Mouse (Mus musculus): ENCODE data around the gene Chtf18.
A peak's percentile ranks its signal among the peaks of the same experiment; 100 is the strongest.

Gene Chtf18

GRCm38 (mm10) chr17:25732082-25732481 is 4.9 kb upstream of the Chtf18 start:
- peak; percentile 90 for DNase-seq

GRCm38 (mm10) chr17:25728009-25728270 is 721 bp upstream of the Chtf18 start:
- no peak for DNase-seq

GRCm38 (mm10) chr17:25725264-25725663 is 2.0 kb downstream of the Chtf18 start:
- DNase-seq = no peak

GRCm38 (mm10) chr17:25723919-25724318 is 3.3 kb downstream of the Chtf18 start:
- no peak for DNase-seq

DNA sequence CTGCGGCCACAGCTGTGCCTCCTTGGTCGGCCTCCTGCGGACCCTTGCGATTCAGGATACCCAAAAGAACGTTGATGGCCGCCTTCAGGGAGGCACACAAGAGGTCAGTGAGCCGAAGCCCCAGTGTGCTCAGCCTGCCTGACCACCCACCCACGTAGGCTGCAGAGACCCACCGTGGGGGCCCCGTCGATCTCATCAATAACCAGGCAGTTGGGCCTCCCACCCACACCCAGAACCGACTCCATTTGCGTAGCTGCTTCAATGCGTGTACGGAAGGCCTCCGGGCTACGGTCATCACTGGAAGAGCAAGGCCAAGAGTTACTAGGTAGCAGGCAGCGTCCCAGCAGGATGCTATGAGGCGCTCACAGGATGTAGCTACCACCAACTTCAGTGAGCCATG is 3.7 kb downstream of the Chtf18 start:
- no peak for DNase-seq

DNA sequence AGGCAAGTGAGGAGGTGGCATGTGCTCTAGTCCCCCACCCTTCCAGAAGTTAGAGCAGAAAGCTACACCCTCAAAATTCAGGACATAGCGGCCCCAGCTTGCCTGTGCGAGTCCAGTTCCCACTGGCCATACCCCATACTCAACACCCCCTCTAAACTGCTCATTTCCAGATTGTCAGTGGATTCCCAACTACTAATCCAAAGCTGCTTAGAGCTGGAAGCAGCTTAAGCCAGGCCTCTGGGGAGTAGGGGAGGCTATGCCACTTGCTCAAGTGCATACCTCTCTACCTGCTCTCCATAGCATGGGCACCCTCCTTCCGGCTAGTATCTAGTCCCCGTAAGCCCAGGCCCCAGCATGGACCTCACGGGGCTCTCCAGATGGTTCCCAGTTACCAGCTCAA is 5.7 kb downstream of the Chtf18 start:
- DNase-seq = no peak

DNA sequence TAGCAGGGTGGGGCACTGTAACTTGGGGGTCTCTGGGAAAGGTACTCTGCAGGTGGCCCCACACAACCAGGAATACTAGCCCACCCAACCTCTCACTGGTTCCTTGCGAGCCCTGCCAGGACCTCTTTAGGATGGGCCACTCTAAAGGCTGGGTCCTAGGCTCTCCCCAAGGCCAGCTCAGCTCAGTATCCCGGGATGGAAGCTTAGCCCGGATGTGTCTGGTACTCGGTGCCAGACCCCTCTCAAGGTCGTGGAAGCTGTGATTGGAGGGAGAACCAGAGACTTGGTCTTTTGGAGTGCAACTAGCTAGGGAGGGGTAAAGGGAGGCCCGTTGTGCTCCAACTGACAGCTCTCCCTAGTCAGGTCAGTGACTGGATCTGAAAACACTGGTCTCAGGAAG is 9.5 kb downstream of the Chtf18 start:
- no peak for DNase-seq

- DNase-seq = no peak
Measured at GRCm38 (mm10) chr17:25716711-25717637, 10.2 kb downstream of the Chtf18 start, which contains the start of gene Gng13. TSS of gene Gng13 (plus strand) at chr17:25717171.

GRCm38 (mm10) chr17:25716130-25716529 is 11.1 kb downstream of the Chtf18 start:
- no peak for DNase-seq

GRCm38 (mm10) chr17:25715627-25716026 is 11.6 kb downstream of the Chtf18 start:
- no peak for DNase-seq

DNA sequence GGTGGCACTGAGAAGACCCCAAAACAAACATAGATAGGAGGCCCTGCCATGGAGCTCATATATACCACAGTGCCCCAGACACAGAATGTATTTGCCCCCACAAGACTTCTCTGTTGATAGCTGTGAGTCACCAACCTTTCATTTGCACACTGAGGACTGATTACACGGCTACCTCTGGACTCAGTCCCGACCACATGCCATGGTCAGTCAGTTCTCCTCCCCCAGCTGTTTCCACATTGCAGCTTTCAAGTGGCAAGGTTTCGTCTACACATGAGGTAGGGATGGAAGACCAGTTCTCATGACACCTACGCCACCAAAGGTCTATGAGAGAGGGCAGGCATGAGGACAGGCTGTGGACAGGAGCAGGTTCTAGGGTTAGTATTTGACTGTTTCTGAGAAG is 16.1 kb downstream of the Chtf18 start:
- DNase-seq = no peak

DNA sequence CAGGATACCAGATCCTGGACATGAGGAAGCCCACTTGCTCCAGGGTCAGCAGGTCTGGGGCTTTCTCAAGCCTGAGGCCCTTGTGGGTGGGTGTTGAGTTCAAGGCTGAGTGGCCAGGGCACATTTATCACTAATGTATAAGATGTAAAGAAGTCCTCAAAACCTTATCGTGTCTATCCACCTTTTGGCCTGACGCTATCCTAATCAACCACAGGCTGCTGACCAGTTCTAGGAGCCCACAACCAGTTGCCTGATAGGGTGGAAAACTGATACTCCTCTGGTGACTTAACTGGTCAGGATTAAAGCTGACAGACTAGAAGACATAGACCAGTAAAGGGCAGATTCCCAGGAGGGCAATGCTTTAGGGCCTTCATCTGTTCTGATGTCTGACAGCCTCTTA is 17.2 kb downstream of the Chtf18 start:
- no peak for DNase-seq

DNA sequence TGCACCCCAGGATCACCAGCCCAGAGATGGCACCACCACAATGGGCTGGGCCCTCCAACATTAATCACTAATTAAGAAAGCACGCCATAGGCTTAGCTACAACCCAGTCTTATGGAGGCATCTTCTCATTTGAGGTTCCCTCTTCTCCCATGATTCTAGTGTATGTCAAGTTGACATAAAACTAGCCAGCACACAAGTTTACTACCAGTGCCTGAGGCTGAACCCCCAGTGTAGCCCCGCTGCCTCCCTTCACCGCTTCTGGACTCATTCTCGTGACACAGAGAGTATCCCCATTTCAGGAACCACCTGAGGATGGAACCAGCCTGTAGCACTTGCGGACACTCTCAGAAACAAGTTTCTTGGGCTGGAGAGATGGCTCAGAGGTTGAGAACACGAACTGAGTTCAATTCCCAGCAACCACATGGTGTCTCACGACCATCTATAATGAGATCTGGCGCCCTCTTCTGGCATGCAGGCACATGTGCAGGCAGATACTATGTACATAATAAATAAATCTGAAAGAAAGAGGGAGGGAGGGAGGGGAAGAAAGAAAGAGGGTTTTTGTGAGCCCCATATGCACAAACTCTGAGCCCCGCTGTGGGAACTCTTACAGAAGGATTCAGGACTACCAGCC is 26.2 kb downstream of the Chtf18 start:
- DNase-seq = no peak

DNA sequence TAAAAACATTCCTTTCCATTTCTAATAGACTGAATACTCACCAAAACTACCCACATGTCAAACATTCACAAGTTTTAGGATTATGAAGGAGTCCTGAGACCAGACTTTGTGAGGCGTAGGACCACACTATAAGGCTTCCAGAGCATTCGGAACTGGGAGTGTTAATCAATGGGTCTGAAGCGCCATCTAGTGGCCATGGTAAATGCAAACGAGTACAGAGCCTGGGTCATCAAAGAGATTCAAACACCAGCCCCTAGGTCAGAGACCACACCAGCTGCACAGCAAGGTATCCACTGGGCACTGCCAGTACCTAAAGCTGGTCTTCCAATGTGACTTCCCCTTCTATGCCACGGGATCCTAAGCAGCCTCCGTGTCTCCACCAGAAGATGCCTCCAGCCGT is 28.8 kb downstream of the Chtf18 start:
- peak; percentile 85 for DNase-seq

GRCm38 (mm10) chr17:25696263-25696662 is 31.0 kb downstream of the Chtf18 start:
- no peak for DNase-seq

DNA sequence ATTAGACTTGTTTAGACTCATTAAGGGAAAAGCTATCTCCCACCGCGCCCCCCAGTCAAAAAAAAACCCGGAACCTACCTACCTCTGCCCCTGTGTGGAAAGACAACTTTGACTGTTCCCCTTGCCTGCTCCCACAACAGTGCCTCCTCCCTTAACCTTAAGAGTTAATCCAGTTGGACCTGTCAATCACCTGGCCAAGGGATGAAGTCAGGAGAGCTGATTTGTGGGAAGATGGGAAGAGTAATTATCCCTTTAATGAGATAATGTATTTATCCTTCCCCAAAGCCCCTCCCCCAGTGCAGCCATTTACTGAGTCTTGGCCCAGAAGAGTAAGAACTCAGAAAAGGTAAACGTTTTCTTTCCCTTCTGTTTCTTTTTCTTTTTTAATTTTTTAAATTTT is 38.3 kb downstream of the Chtf18 start:
- no peak for DNase-seq

DNA sequence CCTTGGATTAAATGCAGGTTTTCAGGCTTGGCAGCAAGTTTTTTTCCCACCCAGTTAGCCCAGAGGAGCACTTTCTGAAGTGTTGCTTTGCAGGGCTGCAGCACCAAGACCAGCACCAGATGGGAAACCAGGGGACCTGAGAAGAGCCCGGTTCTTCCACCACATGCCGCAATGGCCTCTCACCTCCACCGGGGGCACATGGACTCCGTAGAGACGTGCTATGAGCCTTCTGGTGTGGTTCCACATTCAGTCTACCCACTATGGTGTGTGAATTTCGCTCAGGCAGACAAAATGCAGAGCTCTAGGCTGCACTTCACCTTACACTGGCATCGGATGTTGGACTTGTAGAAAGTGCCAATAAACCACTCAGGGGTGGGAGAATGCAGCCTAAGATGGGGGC is 40.9 kb downstream of the Chtf18 start:
- peak; percentile 35 for DNase-seq

GRCm38 (mm10) chr17:25681636-25682035 is 45.6 kb downstream of the Chtf18 start:
- DNase-seq = no peak

GRCm38 (mm10) chr17:25679818-25680217 is 47.4 kb downstream of the Chtf18 start:
- no peak for DNase-seq

DNA sequence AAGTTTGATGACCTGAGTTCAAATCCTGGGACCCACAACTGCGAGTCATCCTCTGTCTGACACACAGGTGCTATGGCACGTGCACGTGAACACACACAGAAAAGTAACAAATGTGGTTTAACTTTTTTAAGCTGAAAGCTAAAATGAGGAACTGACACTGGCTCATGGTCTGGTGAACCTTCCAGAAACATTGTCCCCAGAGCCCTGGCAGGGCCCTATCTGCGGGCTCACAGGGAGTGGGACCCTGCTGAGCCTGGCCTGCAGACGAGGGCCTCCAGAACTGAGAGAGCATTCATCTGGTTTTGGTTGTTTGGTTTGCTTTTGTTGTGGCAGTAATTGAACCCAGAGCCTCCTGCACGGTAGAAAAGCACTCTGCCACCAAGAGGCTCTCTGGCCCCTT is 49.2 kb downstream of the Chtf18 start:
- DNase-seq = no peak

DNA sequence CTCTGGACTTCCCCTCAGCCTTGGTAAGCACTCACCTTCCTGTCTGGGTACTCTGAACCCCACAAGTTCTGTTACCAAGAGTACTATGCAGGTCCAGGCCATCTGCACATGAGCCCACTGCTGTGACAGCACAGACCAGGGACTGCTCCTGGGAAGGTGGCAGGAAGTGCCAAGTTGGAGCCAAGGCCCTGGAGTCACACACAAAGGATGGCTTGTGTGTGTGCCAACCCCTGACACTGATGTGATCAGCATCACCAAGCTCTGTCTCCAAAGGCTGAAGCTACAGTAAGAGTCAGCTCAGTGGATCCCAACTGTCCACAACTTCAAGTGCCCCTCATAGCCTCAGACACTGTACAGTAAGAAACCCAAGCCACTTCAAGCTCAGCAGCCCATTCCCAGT is 54.2 kb downstream of the Chtf18 start:
- DNase-seq = no peak

Measured in right cerebral cortex, postnatal 4 days (tissue).